Mouse (Mus musculus) NIH3T3 (cell line): Measurements from ENCODE around the gene Cps1.

Experiments
- DNase-seq: peaks from one replicate; pipeline ENCODE4 v3.0.0-alpha.2; 2012; ENCODE audit warnings: low read depth

The Cps1 gene

DNA sequence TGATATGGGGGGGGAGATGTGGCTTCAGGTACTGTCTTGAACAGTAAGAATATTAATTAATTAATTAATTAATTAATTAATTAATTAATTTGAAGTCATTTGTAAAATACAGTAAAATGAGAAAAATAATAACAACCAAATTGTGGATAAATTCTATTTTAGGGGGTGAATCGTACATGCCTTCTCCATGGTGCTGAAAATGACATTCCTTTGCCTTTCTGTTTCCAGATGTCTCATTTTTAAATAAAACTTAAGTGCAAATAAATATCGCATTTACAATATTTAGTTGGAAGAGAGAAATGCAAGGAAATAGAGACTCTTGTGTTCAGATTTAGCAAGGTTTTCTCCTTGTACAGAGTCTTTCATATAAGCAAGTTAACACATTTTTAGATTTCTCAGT lies 112.0 kb downstream of the Cps1 start:
- DNase-seq = peak; percentile 15

DNA sequence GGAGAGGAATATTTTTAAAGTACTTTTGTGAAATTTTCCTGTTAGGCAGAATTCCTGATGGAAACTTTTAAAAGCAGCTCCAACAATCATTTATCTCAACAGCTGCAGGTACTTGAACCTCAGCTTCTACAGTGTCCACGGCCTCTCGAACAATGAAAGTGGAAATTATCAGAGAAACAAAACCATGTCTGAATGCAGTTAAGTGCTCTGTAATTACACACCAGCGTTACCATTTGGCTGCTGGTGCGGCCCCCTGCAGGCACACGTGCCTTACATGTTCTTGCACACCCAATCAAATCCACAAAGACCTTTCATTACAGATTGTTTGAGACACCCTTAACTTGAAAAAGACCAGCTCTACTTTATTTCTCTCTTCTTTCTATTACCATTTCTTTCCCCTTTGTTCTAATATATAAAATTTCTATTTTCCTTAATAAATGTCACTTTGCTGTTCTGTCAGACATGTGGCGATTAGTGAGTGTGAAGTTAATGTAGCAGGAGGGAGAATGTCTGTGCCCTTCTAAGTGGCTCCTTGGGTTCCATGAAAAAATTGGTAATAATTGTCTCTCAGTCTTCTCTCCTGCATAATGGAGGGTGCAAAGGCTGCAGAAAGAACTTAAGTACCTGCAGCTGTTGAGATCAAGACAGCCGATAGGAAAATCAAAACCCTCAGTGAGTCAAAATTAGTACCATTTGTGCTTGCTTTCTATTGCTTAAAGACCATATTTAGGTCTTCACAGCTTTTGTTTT lies 112.8 kb downstream of the Cps1 start:
- DNase-seq = no peak

GRCm38 (mm10) chr1:67238446-67238845 lies 115.6 kb downstream of the Cps1 start:
- DNase-seq = no peak

GRCm38 (mm10) chr1:67238941-67239340 lies 116.1 kb downstream of the Cps1 start:
- no peak for DNase-seq

GRCm38 (mm10) chr1:67265222-67265621 lies 142.4 kb downstream of the Cps1 start:
- no peak for DNase-seq

- no peak for DNase-seq
Measured at GRCm38 (mm10) chr1:67267972-67268371, 145.1 kb downstream of the Cps1 start.

DNA sequence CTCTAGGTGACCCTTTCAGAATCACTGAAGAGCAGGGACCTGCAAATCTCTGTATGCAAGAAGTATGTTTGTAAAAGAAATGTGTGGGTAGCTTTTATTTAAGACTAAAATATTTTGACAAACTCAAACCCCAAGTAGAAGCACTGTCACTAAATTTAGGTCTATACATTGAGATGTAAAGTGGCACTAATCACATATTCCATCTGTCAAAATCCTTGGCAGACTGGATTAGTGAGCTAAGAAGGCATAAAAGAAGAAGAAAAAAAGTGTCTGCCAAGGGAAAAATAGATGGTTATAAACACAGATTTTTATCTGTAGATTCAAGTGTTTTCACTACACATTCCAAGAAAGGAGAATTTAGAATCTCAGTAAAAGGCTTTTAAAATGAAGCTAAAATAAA lies 145.6 kb downstream of the Cps1 start:
- no peak for DNase-seq

DNA sequence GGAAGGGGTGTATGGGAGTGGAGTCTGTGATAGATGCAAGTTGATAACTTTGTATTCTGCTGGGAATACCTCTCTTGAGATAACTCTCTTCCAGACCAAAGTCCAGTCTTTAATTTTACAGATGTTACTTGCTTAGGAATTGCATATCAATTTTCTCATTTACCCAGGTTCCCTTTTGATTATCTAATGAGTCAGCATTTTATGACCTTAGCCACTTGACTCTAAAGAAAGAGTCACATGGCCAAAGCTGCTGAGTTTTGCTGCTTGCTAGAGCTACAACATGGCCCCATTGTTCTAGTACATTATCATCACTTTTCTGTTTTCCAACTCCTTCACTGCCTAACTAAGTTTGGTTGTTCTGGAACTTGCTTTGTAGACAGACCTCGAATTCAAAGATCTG lies 153.4 kb downstream of the Cps1 start:
- DNase-seq = no peak
